Mouse (Mus musculus) myocyte (in vitro differentiated cells): Measurements from ENCODE around the gene Lpcat2. TPM values are rescaled to one million over a fixed set of nuclear protein-coding genes. Genes with fewer than 3 reads are reported as not detected.

Source experiments
- H3K27me3 ChIP-seq: one replicate; pipeline ENCODE4 v1.6.1; 2011; ENCODE audit not compliant: control insufficient read depth, insufficient read depth, insufficient read length
- H3K36me3 ChIP-seq: one replicate; pipeline ENCODE4 v1.6.1; 2011; ENCODE audit not compliant: control insufficient read depth, insufficient read depth
- H3K4me2 ChIP-seq: one replicate; pipeline ENCODE4 v1.6.1; 2011; ENCODE audit warnings: low read depth, control low read depth
- H3K4me3 ChIP-seq: one replicate; pipeline ENCODE4 v1.5.1; 2011; ENCODE audit warnings: mild to moderate bottlenecking, control low read depth, moderate library complexity
- H3K79me2 ChIP-seq: one replicate; pipeline ENCODE4 v1.6.1; 2011; ENCODE audit not compliant: control insufficient read depth, insufficient read depth
- H3ac ChIP-seq: one replicate; pipeline ENCODE4 v1.6.1; 2011; ENCODE audit not compliant: control insufficient read depth, insufficient read length
- CEBPB ChIP-seq: IDR thresholded peaks from 2 replicates; pipeline ENCODE4 v1.6.1; 2011; ENCODE audit warnings: mild to moderate bottlenecking, moderate library complexity; ENCODE audit not compliant: poor library complexity, insufficient read depth, severe bottlenecking
- E2F4 ChIP-seq: IDR thresholded peaks from one replicate; pipeline ENCODE4 v1.6.1; 2011; ENCODE audit warnings: mild to moderate bottlenecking, control low read depth, moderate library complexity; ENCODE audit not compliant: insufficient read depth
- MAX ChIP-seq: IDR thresholded peaks from one replicate; pipeline ENCODE4 v1.6.1; 2011; ENCODE audit warnings: low read depth, mild to moderate bottlenecking, control low read depth
- MYOD1 ChIP-seq, 3 experiments: IDR thresholded peaks; one replicate each; pipeline ENCODE4 v1.6.1; 2011; ENCODE audit warnings: control low read depth in 2 of 3, low read depth in 2 of 3, mild to moderate bottlenecking in 2 of 3, moderate library complexity in 1 of 3; ENCODE audit not compliant: insufficient read length in 2 of 3, control insufficient read depth in 1 of 3
- MYOG ChIP-seq, 3 experiments: IDR thresholded peaks; one replicate each; pipeline ENCODE4 v1.6.1; 2011; ENCODE audit warnings: control low read depth in 2 of 3, low read depth in 2 of 3, mild to moderate bottlenecking in 2 of 3; ENCODE audit not compliant: insufficient read length in 2 of 3, control insufficient read depth in 1 of 3, insufficient read depth in 1 of 3
- POLR2A ChIP-seq: IDR thresholded peaks from one replicate; pipeline ENCODE4 v1.6.1; 2011; ENCODE audit warnings: low read depth, mild to moderate bottlenecking, control low read depth, moderate library complexity; ENCODE audit not compliant: insufficient read length
- POLR2AphosphoS2 ChIP-seq: IDR thresholded peaks from one replicate; pipeline ENCODE4 v1.6.1; 2011; ENCODE audit warnings: low read depth, control low read depth; ENCODE audit not compliant: insufficient read length
- REST ChIP-seq: IDR thresholded peaks from one replicate; pipeline ENCODE4 v1.6.1; 2011; ENCODE audit warnings: mild to moderate bottlenecking, control low read depth, moderate library complexity; ENCODE audit not compliant: insufficient read depth, insufficient read length
- SRF ChIP-seq: IDR thresholded peaks from one replicate; pipeline ENCODE4 v1.6.1; 2011; ENCODE audit warnings: low read depth; ENCODE audit not compliant: control insufficient read depth, insufficient read length
- TCF12 ChIP-seq: IDR thresholded peaks from one replicate; pipeline ENCODE4 v1.6.1; 2011; ENCODE audit warnings: mild to moderate bottlenecking, control low read depth; ENCODE audit not compliant: poor library complexity, insufficient read depth, severe bottlenecking
- TCF3 ChIP-seq: IDR thresholded peaks from one replicate; pipeline ENCODE4 v1.6.1; 2011; ENCODE audit warnings: low read depth, control low read depth; ENCODE audit not compliant: insufficient read length
- USF1 ChIP-seq: IDR thresholded peaks from one replicate; pipeline ENCODE4 v1.6.1; 2011; ENCODE audit warnings: low read depth, mild to moderate bottlenecking, control low read depth, moderate library complexity
- polyA plus RNA-seq: library from polyadenylated mRNA; unstranded; fragments of >200 nt; fragmentation: generic; extraction: Trizol; gene quantifications from one replicate; pipeline ENCODE4 v1.2.1, GENCODE M21; 2012; ENCODE audit warnings: missing spikeins

The Lpcat2 gene
- polyA plus RNA-seq, 1 experiment = 0.08 TPM

DNA sequence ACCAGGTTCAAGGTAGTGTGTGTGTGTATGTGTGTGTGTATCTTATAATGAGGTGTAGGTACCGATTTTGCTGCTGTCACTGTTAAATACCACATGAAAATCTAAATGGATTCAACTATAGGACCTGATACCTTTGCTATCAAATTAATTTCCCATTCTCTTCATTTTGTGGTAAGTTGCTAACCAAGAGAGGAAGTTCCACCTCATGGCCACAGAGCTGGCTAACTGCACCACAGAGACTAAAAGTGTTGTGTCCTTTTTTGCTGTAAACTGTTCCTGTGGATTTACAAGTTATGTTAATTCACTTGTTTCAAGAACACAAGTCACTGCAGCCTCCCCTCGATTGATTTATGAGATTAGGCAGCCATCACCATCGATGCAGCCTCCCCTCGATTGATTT is 42.7 kb downstream of the Lpcat2 start:
- no peaks in the 10 kb centered on the region for H3K36me3 ChIP-seq
- no peaks in the 10 kb centered on the region for H3K79me2 ChIP-seq
- TF ChIP-seq REST = no peak
- TF ChIP-seq USF1 = no peak
- no peak for TF ChIP-seq SRF
- no peak for TF ChIP-seq E2F4
- TF ChIP-seq MAX = no peak
- TF ChIP-seq CEBPB = no peak
- TF ChIP-seq MYOD1 (IDR thresholded peaks at IDR 0.05; ENCODE audit: control insufficient read depth in 1 of 3, insufficient read length in 2 of 3, low read depth in 2 of 3) = no peak
- TF ChIP-seq POLR2A = no peak
- TF ChIP-seq MYOG (IDR thresholded peaks at IDR 0.05; ENCODE audit: control insufficient read depth in 1 of 3, insufficient read depth in 1 of 3, insufficient read length in 2 of 3, low read depth in 2 of 3) = no peak
- TF ChIP-seq POLR2AphosphoS2 = no peak
- TF ChIP-seq TCF12 = no peak
- TF ChIP-seq TCF3 = no peak
- no peak overlapping the region for H3K4me2 ChIP-seq
- no peak overlapping the region for H3ac ChIP-seq
- no peak overlapping the region for H3K4me3 ChIP-seq
- no peaks in the 10 kb centered on the region for H3K27me3 ChIP-seq

DNA sequence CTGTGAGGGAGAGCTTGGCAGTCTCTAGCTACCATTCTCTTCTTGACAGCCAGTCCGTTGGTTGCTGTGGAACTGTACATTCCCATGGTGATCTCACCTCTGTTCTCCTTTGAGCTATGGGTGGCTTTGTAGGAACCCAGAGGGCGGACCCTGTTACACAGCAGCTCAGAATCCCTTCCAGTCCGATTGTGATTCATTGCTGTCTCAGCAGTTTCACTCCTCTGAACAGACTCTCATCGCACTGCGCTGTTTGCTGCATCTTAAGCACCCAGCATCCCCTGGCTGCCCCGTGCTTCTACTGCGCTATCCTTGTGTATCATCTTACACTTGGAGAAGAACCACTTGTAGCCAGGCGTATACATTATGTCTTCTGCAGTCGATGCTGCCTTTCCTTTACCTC is 44.5 kb downstream of the Lpcat2 start:
- Histone ChIP-seq H3K27me3 (no peaks in the 10 kb centered on the region), H3K4me2 (no peak overlapping the region), H3ac (no peak overlapping the region), H3K36me3 (no peaks in the 10 kb centered on the region), H3K79me2 (no peaks in the 10 kb centered on the region), H3K4me3 (no peak overlapping the region)
- TF ChIP-seq CEBPB = no peak
- no peak for TF ChIP-seq TCF3
- TF ChIP-seq REST = no peak
- TF ChIP-seq SRF = no peak
- TF ChIP-seq MAX = no peak
- no peak for TF ChIP-seq E2F4
- no peak for TF ChIP-seq MYOG (IDR thresholded peaks at IDR 0.05; ENCODE audit: control insufficient read depth in 1 of 3, insufficient read depth in 1 of 3, insufficient read length in 2 of 3, low read depth in 2 of 3)
- TF ChIP-seq POLR2A = no peak
- TF ChIP-seq TCF12 = no peak

DNA sequence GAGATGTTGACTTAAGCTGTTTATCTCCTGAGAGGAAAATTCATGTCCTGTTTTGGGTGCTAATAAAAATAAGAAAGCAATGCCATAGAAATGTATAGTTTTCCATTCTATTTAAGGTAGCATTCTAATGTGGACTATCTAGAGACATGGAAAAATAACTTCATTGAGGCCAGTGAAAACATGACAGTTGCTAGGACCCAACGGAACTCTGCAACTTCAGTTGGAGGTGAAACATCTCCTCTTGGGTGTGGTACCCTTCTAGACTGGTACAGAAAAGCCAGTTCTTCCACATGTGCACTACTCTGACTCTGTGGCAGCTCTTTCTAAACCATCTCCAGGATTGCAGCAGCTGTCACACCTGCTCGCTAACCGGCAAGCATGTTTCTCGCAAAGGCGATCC is 46.0 kb downstream of the Lpcat2 start, which contains the start of gene Capns2:
Gene Capns2, plus strand, starts transcription at position 301 of the 400 bp plus-strand sequence.
- H3K27me3 ChIP-seq = no peaks in the 10 kb centered on the region
- H3K4me2 ChIP-seq = no peak within 1 kb of the TSS
- no peak within 1 kb of the TSS for H3K4me3 ChIP-seq
- no peak for TF ChIP-seq REST
- TF ChIP-seq TCF3 = no peak
- no peak for TF ChIP-seq MYOG (IDR thresholded peaks at IDR 0.05; ENCODE audit: control insufficient read depth in 1 of 3, insufficient read depth in 1 of 3, insufficient read length in 2 of 3, low read depth in 2 of 3)
- no peak for TF ChIP-seq TCF12
- no peaks in the 10 kb centered on the region for H3K79me2 ChIP-seq
- no peaks in the 10 kb centered on the region for H3K36me3 ChIP-seq
- no peak within 1 kb of the TSS for H3ac ChIP-seq

DNA sequence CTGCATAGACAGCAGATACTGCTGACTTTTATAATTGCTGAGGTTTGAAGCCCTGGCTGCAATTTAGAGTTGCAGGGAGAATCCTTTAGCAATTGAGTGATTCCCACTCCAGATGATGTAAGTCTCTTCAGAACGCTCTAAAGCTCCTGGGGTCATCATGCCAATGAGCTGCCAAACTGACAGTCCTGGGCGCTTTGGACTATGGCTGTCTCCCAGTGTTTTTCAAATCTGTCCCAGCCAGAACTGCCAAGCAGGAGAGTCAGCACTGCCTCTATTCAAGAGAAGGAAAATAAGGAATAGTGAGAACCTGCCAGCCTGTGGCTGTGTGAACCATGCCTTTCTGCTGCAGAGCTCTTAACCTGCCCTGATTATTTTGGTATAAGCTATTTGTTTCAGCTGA is 47.8 kb downstream of the Lpcat2 start:
- Histone ChIP-seq H3K27me3 (no peaks in the 10 kb centered on the region), H3ac (no peak overlapping the region), H3K36me3 (no peaks in the 10 kb centered on the region), H3K79me2 (no peaks in the 10 kb centered on the region), H3K4me3 (no peak overlapping the region), H3K4me2 (no peak overlapping the region)
- TF ChIP-seq TCF12 (no peak), MAX (no peak), MYOD1 (IDR thresholded peaks at IDR 0.05; ENCODE audit: control insufficient read depth in 1 of 3, insufficient read length in 2 of 3, low read depth in 2 of 3) (no peak), POLR2AphosphoS2 (no peak), MYOG (IDR thresholded peaks at IDR 0.05; ENCODE audit: control insufficient read depth in 1 of 3, insufficient read depth in 1 of 3, insufficient read length in 2 of 3, low read depth in 2 of 3) (no peak), POLR2A (no peak), USF1 (no peak), SRF (no peak), REST (no peak), E2F4 (no peak), TCF3 (no peak)

DNA sequence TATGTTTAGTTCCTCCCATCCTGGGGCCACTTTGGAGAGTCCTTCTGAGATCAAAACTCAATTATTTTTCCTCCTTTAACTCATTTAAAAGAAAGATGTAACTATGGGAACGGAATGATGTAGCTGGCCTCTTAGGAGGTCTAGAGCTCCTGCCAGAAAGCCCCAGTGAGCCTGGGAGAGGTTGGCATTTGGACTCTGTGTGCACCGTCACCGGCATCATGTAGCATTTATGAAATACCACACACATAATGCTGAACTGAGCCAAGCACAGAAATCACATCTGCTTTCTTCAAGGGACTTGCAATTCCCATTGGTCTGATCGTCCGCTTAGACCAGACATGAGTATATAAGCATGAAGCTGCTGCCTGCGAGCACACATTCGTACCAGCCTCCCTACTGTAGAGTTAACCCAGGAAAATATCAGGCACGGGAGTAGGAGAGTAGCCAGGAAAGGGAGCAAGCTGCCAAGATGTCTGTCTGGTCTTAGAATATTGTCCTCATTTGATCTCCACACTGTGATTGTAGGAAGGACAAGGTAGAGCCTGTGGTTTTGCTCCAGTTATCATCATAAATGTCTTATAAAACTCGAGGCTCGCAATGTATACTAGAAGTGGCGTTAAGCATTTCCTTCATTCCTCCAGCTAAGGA is 48.5 kb downstream of the Lpcat2 start:
- H3K4me3 ChIP-seq = no peak overlapping the region
- no peaks in the 10 kb centered on the region for H3K27me3 ChIP-seq
- no peak overlapping the region for H3K4me2 ChIP-seq
- no peaks in the 10 kb centered on the region for H3K79me2 ChIP-seq
- TF ChIP-seq CEBPB = no peak
- TF ChIP-seq POLR2AphosphoS2 = no peak
- no peak for TF ChIP-seq MAX
- no peak for TF ChIP-seq MYOD1 (IDR thresholded peaks at IDR 0.05; ENCODE audit: control insufficient read depth in 1 of 3, insufficient read length in 2 of 3, low read depth in 2 of 3)
- TF ChIP-seq E2F4 = no peak
- no peak for TF ChIP-seq TCF3
- no peak for TF ChIP-seq USF1
- no peak for TF ChIP-seq POLR2A
- TF ChIP-seq SRF = no peak
- H3ac ChIP-seq = no peak overlapping the region
- no peaks in the 10 kb centered on the region for H3K36me3 ChIP-seq
